Mouse (Mus musculus) stomach, postnatal 0 days (tissue): Measurements from ENCODE around the gene Gsn. TPM values are rescaled to one million over a fixed set of nuclear protein-coding genes. Genes with fewer than 3 reads are reported as not detected.

Experiments used
- ATAC-seq: fragments of 200-750 bp; cut with Nextera tagmentation; 2 replicates; pipeline ENCODE4 v1.8.0; 2017; ENCODE audit not compliant: low FRiP score, low TSS enrichment
- DNase-seq: peaks from one replicate; pipeline ENCODE4 v3.0.0-alpha.2; 2016; ENCODE audit warnings: low spot score
- H3K27ac ChIP-seq: fragments of 300-500 bp; sonication (generic); replicated peaks from 2 replicates; pipeline ENCODE4 v1.5.1; 2014; ENCODE audit warnings: mild to moderate bottlenecking, control low read depth
- H3K27me3 ChIP-seq: fragments of 300-500 bp; sonication (generic); 2 replicates; pipeline ENCODE4 v1.6.1; 2014; ENCODE audit warnings: low read length; ENCODE audit not compliant: control insufficient read depth, insufficient read depth
- H3K36me3 ChIP-seq: fragments of 300-500 bp; sonication (generic); 2 replicates; pipeline ENCODE4 v1.6.1; 2014; ENCODE audit warnings: low read length, mixed read lengths; ENCODE audit not compliant: control insufficient read depth, insufficient read depth
- H3K4me1 ChIP-seq: fragments of 300-500 bp; sonication (generic); replicated peaks from 2 replicates; pipeline ENCODE4 v1.6.1; 2014; ENCODE audit warnings: antibody characterized with exemption; ENCODE audit not compliant: control insufficient read depth, insufficient read depth
- H3K4me2 ChIP-seq: fragments of 300-500 bp; sonication (generic); replicated peaks from 2 replicates; pipeline ENCODE4 v1.6.1; 2014; ENCODE audit warnings: low read depth, mild to moderate bottlenecking, control low read depth, moderate library complexity
- H3K4me3 ChIP-seq: fragments of 300-500 bp; sonication (generic); 2 replicates; pipeline ENCODE4 v1.5.1; 2014; ENCODE audit warnings: low read depth, low read length, control low read depth
- H3K9ac ChIP-seq: fragments of 300-500 bp; sonication (generic); 2 replicates; pipeline ENCODE4 v1.6.1; 2014; ENCODE audit warnings: mild to moderate bottlenecking, low read length, control low read depth, mixed read lengths
- H3K9me3 ChIP-seq: fragments of 300-500 bp; sonication (generic); 2 replicates; pipeline ENCODE4 v1.6.1; 2016; ENCODE audit warnings: low read length; ENCODE audit not compliant: control insufficient read depth
- CTCF ChIP-seq: IDR thresholded peaks from 2 replicates; pipeline ENCODE4 v1.5.1; 2016; ENCODE audit warnings: antibody characterized with exemption, low read depth, mild to moderate bottlenecking, moderate library complexity
- EP300 ChIP-seq: optimal IDR thresholded peaks from 2 replicates; pipeline ENCODE3; 2016; ENCODE audit warnings: antibody characterized with exemption
- WGBS: fragments of 180-500 bp; shearing (Covaris S2); extraction: QIAGEN DNeasy Blood & Tissue Kit; methylation state at CpG from one replicate; pipeline ENCODE4 v1.1.7; 2014; 5-methylcytosine and 5-hydroxymethylcytosine counted together
- polyA plus RNA-seq: library from polyadenylated mRNA; unstranded; fragments of >200 nt; fragmentation: Nextera tagmentation; extraction: Ambion mirVana; gene quantifications from 2 replicates; pipeline ENCODE4 v1.2.1, GENCODE M21; 2015

Gene Gsn
- polyA plus RNA-seq, 1 experiment from 2014 or later = 398 TPM

DNA sequence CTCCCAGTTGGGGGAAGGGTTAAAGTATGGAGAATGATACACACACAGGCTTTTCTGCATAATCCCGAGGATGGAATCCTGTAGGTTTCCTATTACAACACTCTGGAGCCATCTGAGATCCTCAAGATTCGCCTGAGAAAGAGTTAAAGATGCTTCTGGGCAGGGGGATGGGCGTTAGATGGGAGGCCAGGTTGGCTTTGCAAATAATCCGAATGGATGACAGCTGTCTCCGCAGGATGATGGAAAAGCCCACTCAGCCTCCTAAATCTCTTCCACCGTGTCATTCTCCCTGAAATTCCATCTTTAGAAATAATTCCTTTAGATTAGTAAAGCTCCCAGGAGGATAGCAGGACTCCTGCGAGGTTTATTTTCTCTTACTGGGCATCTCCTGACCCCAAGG, 79.4 kb downstream of the Gsn start:
- H3K4me3 ChIP-seq = peak overlapping the region; percentile 74
- WGBS = 15% methylated on average over 7 of the region's 7 CpGs
- H3K36me3 ChIP-seq = no peaks in the 10 kb centered on the region
- no peaks in the 10 kb centered on the region for H3K9me3 ChIP-seq
- peak overlapping the region; percentile 96 for H3K4me2 ChIP-seq
- peak overlapping the region; percentile 97; the same call in 1 of the 2 replicates for H3K27ac ChIP-seq
- TF ChIP-seq EP300 = no peak
- no peak for TF ChIP-seq CTCF
- H3K27me3 ChIP-seq = no peaks in the 10 kb centered on the region
- peak overlapping the region; percentile 87; the same call in 1 of the 2 replicates for H3K9ac ChIP-seq
- ATAC-seq (no peak), DNase-seq (no peak)
- 0 out of 2 replicates have a peak, but pooled peaks cover 3% of the 10 kb centered on the region for H3K4me1 ChIP-seq

DNA sequence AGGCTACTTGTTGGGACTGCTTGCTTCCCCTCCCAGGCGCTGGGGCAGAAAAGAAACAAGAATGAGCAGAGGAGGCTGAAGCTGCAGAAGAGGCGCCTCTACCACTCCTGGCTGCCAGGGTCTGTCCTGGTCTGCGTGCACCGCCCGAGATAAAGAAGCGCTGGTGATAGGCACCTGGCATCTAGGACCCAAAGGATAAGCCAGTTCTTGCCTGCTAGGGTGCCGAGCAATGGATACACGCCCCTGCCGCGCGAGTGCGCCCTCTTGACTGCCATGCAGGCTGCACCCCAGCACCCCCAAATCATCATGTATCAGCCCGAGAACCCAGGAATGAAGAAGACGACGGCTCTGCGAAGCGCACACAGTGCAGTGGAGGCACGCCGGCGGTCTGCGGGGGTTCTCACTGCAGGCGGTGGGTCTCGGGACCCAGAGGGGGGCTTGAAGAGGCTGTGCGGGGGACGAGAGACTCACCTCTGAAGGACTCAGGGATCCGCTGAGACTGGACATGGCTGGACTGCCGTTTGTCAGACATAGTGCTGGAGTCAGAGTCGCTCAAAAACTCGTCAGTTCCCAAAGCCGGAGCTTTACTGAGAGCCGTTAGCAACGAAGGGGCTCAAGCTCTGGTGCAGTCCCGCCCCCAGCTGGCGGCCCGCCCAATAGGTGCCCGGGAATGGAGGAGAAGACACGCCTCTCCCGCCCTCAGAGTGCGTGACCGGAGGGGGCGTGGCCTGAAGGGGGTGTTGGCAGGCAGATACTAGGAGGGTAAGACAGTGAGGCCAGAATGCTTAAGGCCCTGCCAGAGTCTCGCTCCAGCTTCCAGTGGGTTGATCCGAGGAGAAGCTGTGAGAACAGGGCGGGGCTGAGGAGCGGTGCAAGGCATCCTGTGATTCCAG, 80.5 kb downstream of the Gsn start, which contains the start of gene Stom:
Stom (minus strand) TSS at position 589 of the 893 bp plus-strand sequence.
- no peaks in the 10 kb centered on the region for H3K36me3 ChIP-seq
- under 1% methylated on average over 45 of the region's 45 CpGs for WGBS
- no peaks in the 10 kb centered on the region for H3K9me3 ChIP-seq
- H3K9ac ChIP-seq = peak within 1 kb of the TSS; percentile 87
- peak; percentile 96 for ATAC-seq
- DNase-seq = peak; percentile 100
- 0 out of 2 replicates have a peak, but pooled peaks cover 3% of the 10 kb centered on the region for H3K4me1 ChIP-seq
- no peaks in the 10 kb centered on the region for H3K27me3 ChIP-seq
- peak within 1 kb of the TSS; percentile 96 for H3K4me2 ChIP-seq
- peak within 1 kb of the TSS; percentile 74 for H3K4me3 ChIP-seq
- H3K27ac ChIP-seq = peak within 1 kb of the TSS; percentile 97
- no peak for TF ChIP-seq EP300
- TF ChIP-seq CTCF = peak; percentile 43

DNA sequence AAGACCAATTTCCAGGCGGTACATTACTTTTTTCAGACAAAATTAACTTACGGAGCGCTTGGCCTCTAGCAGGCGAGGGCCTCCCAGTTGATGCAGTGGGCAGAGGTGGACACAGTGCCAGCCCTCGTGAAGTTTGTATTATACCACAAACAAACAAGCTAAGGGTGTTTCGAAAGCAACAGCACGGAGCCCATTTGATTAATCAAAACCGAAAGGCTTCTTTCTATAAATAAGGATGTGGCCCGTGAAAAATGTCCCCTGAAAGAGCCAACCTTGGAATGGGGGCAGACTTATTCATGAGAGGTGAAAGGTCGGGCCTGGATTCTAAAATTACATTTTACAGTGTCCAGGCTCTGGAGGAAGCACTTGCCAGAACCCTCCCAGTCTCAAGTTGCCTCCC, 81.2 kb downstream of the Gsn start:
- Histone ChIP-seq H3K27me3 (no peaks in the 10 kb centered on the region), H3K36me3 (no peaks in the 10 kb centered on the region), H3K27ac (peak overlapping the region; percentile 82), H3K4me2 (peak overlapping the region; percentile 96), H3K4me1 (0 out of 2 replicates have a peak, but pooled peaks cover 3% of the 10 kb centered on the region), H3K4me3 (peak overlapping the region; percentile 74), H3K9ac (peak overlapping the region; percentile 41; the same call in 1 of the 2 replicates), H3K9me3 (no peaks in the 10 kb centered on the region)
- DNase-seq (no peak), ATAC-seq (no peak)
- 47% methylated on average over 10 of the region's 10 CpGs for WGBS
- TF ChIP-seq CTCF (no peak), EP300 (no peak)

DNA sequence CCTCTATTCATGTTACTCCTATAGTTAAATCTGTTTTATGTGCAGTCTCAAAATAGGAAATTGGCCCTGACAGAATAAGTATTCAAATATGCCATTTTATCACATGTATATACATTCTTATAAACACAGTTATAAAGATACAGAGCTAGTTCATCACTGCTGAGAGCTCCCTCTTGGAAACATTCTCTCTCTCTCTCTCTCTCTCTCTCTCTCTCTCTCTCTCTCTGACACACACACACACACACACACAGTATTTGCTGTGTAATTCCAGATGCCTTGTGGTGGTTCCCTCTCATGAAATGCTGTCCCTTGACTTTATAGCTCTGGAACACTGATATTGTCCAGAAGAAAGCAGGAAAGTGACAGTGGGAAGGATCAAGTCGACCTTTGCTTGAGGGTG, 81.9 kb downstream of the Gsn start:
- TF ChIP-seq EP300 = no peak
- no peak for TF ChIP-seq CTCF
- no peak overlapping the region for H3K4me3 ChIP-seq
- H3K27ac ChIP-seq = peak overlapping the region; percentile 35
- ATAC-seq (no peak), DNase-seq (no peak)
- no peaks in the 10 kb centered on the region for H3K36me3 ChIP-seq
- H3K9ac ChIP-seq = no peak overlapping the region
- H3K9me3 ChIP-seq = no peaks in the 10 kb centered on the region
- H3K27me3 ChIP-seq = no peaks in the 10 kb centered on the region
- H3K4me2 ChIP-seq = no peak overlapping the region
- H3K4me1 ChIP-seq = 0 out of 2 replicates have a peak, but pooled peaks cover 3% of the 10 kb centered on the region
- WGBS = 56% methylated on average over 1 of the region's 1 CpGs

DNA sequence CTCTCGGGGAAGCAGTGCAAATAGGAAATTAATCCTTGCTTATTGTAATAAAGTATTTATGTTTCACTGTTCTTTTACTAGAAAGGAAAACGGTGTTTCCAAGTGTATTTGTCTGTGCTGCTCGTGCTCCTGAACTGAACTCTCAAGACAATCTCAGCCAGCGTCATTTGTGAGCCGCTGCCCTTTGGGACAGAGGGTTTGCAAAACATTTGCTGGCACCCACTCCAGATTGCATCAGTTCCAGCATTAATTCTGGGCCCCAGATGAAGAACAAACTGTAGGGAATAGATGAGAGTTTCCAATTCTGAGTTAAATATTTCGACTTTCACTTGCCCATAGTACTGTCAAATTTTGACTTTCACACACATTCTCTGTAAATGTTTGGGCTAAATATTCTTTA, 82.5 kb downstream of the Gsn start:
- TF ChIP-seq EP300 (no peak), CTCF (no peak)
- ATAC-seq = no peak

DNA sequence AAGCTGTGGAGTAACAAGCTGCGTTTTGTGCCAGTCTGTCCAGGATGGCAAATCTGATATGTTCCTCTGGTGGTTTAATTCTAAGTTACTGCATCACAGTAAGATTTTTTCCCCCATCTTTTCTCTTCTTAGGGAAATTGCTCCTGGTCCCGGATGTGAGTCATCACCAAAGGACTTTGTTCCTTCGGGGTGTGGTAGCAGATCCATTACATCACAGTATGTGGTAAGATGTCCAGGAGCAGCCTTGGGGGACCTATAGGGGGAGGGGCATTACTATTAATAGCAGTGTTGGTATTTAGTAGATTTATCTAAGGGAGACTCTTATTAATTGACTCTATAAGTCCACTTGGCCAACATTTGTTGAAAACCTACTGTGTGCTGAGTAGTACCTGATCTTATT, 86.4 kb downstream of the Gsn start:
- TF ChIP-seq EP300 = no peak
- TF ChIP-seq CTCF = no peak
- H3K4me1 ChIP-seq = 0 out of 2 replicates have a peak, but pooled peaks cover 3% of the 10 kb centered on the region
- H3K4me3 ChIP-seq = no peak overlapping the region
- ATAC-seq = peak; percentile 78
- 44% methylated on average over 3 of the region's 3 CpGs for WGBS
- no peak overlapping the region for H3K27ac ChIP-seq
- H3K9ac ChIP-seq = no peak overlapping the region
- no peaks in the 10 kb centered on the region for H3K27me3 ChIP-seq
- peak; percentile 53 for DNase-seq
- H3K9me3 ChIP-seq = no peaks in the 10 kb centered on the region
- H3K36me3 ChIP-seq = no peaks in the 10 kb centered on the region
- no peak overlapping the region for H3K4me2 ChIP-seq

More for the DNA sequence above, 82.5 kb downstream of the Gsn start:
- no peak for DNase-seq
- 29% methylated on average over 6 of the region's 6 CpGs for WGBS
- Histone ChIP-seq H3K9me3 (no peaks in the 10 kb centered on the region), H3K9ac (no peak overlapping the region), H3K36me3 (no peaks in the 10 kb centered on the region), H3K4me3 (no peak overlapping the region), H3K4me1 (0 out of 2 replicates have a peak, but pooled peaks cover 3% of the 10 kb centered on the region), H3K27ac (peak overlapping the region; percentile 35; the same call in 1 of the 2 replicates), H3K27me3 (no peaks in the 10 kb centered on the region), H3K4me2 (no peak overlapping the region)
